In the genomic region with DNA sequence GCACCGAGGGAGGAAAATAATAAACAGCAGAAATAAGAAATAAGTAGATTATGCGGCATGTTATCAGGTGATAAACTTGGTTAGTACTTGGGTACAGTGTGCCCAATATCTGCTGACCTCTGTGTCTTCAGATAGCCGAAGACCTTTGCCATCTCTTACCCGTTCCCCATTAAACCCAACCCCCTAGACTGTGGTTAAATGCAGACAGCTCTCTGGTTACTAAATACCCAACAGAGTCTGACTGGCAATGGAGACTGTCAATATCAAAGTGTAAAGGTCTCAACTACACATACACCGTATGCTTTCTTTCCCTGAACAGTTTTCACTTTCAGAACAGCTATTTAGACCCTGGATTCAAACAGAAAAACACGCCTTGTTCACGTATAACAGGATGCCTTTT, we compare ENCODE assay signal across 20 mouse cellular contexts. TPM values are rescaled to one million over a fixed set of nuclear protein-coding genes. Genes with fewer than 3 reads are reported as not detected.
DNase-seq lines count a peak whose midpoint lies in the region; ATAC-seq and TF ChIP-seq lines count a peak whose summit lies in the region.
"Had no signal": no experiment of that assay in that cellular context is flagged by ENCODE, and none has a peak within 500 bp of the region (broad histone marks: within the 10 kb centered on the region; RNA-seq: fewer than 3 reads in every experiment).

No protein-coding gene starts in this region.

- no peak overlapping the region for H3K9ac ChIP-seq in liver, adult 2 months (ENCODE audit: low read depth, low read length)
- no peak overlapping the region for H3K9ac ChIP-seq in kidney, embryonic 16.5 days (replicated peaks; ENCODE audit: low read length)
- H3K9ac ChIP-seq in liver, embryonic 14.5 days (replicated peaks) = no peak overlapping the region
- H3K9ac ChIP-seq: embryonic facial prominence, embryonic 15.5 days; neural tube, embryonic 15.5 days had no signal

- peak overlapping the region; percentile 98 for H3K27ac ChIP-seq in liver, adult 2 months (replicated peaks; ENCODE audit: insufficient read depth, low read depth, low read length)
- no peak overlapping the region for H3K27ac ChIP-seq in kidney, embryonic 16.5 days (ENCODE audit: low read length)
- no peak overlapping the region; the same call in 1 of the 2 replicates for H3K27ac ChIP-seq in liver, embryonic 14.5 days
- H3K27ac ChIP-seq: embryonic facial prominence, embryonic 15.5 days; gastrocnemius, adult 2 months; heart, embryonic 10.5 days; layer of hippocampus, adult 2 months; neural tube, embryonic 15.5 days had no signal

- no peak for TF ChIP-seq CTCF in liver, adult 2 months (IDR thresholded peaks at IDR 0.05; ENCODE audit: low read depth, low read length)
- TF ChIP-seq CTCF in liver, embryonic 14.5 days (IDR thresholded peaks at IDR 0.05; ENCODE audit: low read depth) = no peak

- H3K4me1 ChIP-seq in liver, adult 2 months (ENCODE audit: control insufficient read depth, insufficient read depth, low read length) = peaks cover 8% of the 10 kb centered on the region; the same call in 1 of the 2 replicates
- H3K4me1 ChIP-seq in kidney, embryonic 16.5 days (ENCODE audit: insufficient read depth, low read length) = no peaks in the 10 kb centered on the region; the same call in 1 of the 2 replicates
- peaks cover 0 to 23% of the 10 kb centered on the region in 2 experiments; a peak in 3 of 4 replicates for H3K4me1 ChIP-seq in liver, embryonic 14.5 days (replicated peaks; ENCODE audit: control insufficient read depth in 2 of 2, insufficient read depth in 2 of 2, low read length in 1 of 2)
- H3K4me1 ChIP-seq: embryonic facial prominence, embryonic 15.5 days had no signal

- no peaks in the 10 kb centered on the region for H3K36me3 ChIP-seq in liver, adult 2 months (ENCODE audit: control insufficient read depth, insufficient read depth, low read length)
- H3K36me3 ChIP-seq in kidney, embryonic 16.5 days (ENCODE audit: insufficient read depth, low read length) = no peaks in the 10 kb centered on the region
- no peaks in the 10 kb centered on the region for H3K36me3 ChIP-seq in liver, embryonic 14.5 days (replicated peaks; ENCODE audit: control insufficient read depth, insufficient read depth, low read depth)
- H3K36me3 ChIP-seq: embryonic facial prominence, embryonic 15.5 days; heart, embryonic 10.5 days; neural tube, embryonic 15.5 days had no signal

- no peak for TF ChIP-seq EP300 in liver, embryonic 14.5 days (IDR thresholded peaks at IDR 0.05; ENCODE audit: low read depth)

- no peaks in the 10 kb centered on the region for H3K9me3 ChIP-seq in kidney, embryonic 16.5 days (ENCODE audit: low read length)
- no peaks in the 10 kb centered on the region for H3K9me3 ChIP-seq in liver, embryonic 14.5 days (ENCODE audit: control insufficient read depth, low read length)
- H3K9me3 ChIP-seq: embryonic facial prominence, embryonic 15.5 days; heart, embryonic 10.5 days; neural tube, embryonic 15.5 days had no signal

- DNase-seq in liver, adult 2 months (ENCODE audit: extremely low read depth, low read depth, low spot score) = peak; percentile 98
- no peak for DNase-seq in liver
- DNase-seq in liver, embryonic 14.5 days (ENCODE audit: low read depth in 3 of 3, low spot score in 3 of 3) = no peak
- DNase-seq in left cerebral cortex, postnatal 36 days (ENCODE audit: low spot score in 2 of 2) = no peak
- no peak for DNase-seq in urinary bladder, adult 2 months (ENCODE audit: low spot score)
- DNase-seq in heart, postnatal 25 days (ENCODE audit: low spot score) = no peak
- DNase-seq: adrenal gland, adult 2 months; B cell, adult 2 months; cerebellum, adult 2 months; cerebellum, postnatal 36 days; gastrocnemius, adult 2 months; left cerebral cortex, postnatal 4 days; lung, adult 2 months; thymus, postnatal 25 days had no signal

- no peak overlapping the region for H3K4me3 ChIP-seq in liver, adult 2 months (ENCODE audit: insufficient read depth, low read depth, low read length)
- no peak overlapping the region for H3K4me3 ChIP-seq in kidney, embryonic 16.5 days (ENCODE audit: low read length)
- no peak overlapping the region for H3K4me3 ChIP-seq in liver, embryonic 14.5 days (ENCODE audit: insufficient read depth in 1 of 2, low read depth in 2 of 2, low read length in 2 of 2)
- H3K4me3 ChIP-seq: embryonic facial prominence, embryonic 15.5 days; gastrocnemius, adult 2 months; heart, embryonic 10.5 days; layer of hippocampus, adult 2 months; neural tube, embryonic 15.5 days had no signal

- ATAC-seq in kidney, embryonic 16.5 days (ENCODE audit: low FRiP score, low TSS enrichment) = peak; percentile 65; the same call in 1 of the 2 replicates
- ATAC-seq in liver, embryonic 14.5 days (ENCODE audit: insufficient read depth) = peak; percentile 50
- ATAC-seq: midbrain, embryonic 16.5 days had no signal

- H3K4me2 ChIP-seq in kidney, embryonic 16.5 days (replicated peaks; ENCODE audit: low read depth, low read length) = no peak overlapping the region
- no peak overlapping the region for H3K4me2 ChIP-seq in liver, embryonic 14.5 days (ENCODE audit: low read depth)
- H3K4me2 ChIP-seq: embryonic facial prominence, embryonic 15.5 days; neural tube, embryonic 15.5 days had no signal

- intact Hi-C loops in left cerebral cortex, postnatal 36 days (cut with DNase I) = no loop called here
- intact Hi-C loops in heart, postnatal 25 days (cut with DNase I) = no loop called here

- TF ChIP-seq POLR2A in liver, adult 2 months (IDR thresholded peaks at IDR 0.05; ENCODE audit: extremely low read depth, insufficient read depth, low read length) = no peak

- H3K27me3 ChIP-seq in liver, adult 2 months (ENCODE audit: control insufficient read depth, insufficient read depth, low read length) = no peaks in the 10 kb centered on the region
- no peaks in the 10 kb centered on the region for H3K27me3 ChIP-seq in kidney, embryonic 16.5 days (ENCODE audit: insufficient read depth, low read length)
- H3K27me3 ChIP-seq in liver, embryonic 14.5 days (ENCODE audit: control insufficient read depth, insufficient read depth, low read length) = no peaks in the 10 kb centered on the region
- H3K27me3 ChIP-seq: embryonic facial prominence, embryonic 15.5 days; neural tube, embryonic 15.5 days had no signal

- no peaks in the 10 kb centered on the region for H3K79me2 ChIP-seq in liver, adult 2 months (ENCODE audit: control insufficient read depth, insufficient read depth, low read length)

- WGBS in liver, adult 2 months = 24% methylated on average over 7 of the region's 7 CpGs
- 86% methylated on average over 7 of the region's 7 CpGs for WGBS in kidney, embryonic 16.5 days
- 47% methylated on average over 7 of the region's 7 CpGs for WGBS in liver, embryonic 14.5 days (ENCODE audit: insufficient replicate concordance)

RNA-seq across cellular contexts. Expression of gene Ralgps2, which starts 39.2 kb away (rescaled TPM):
- total RNA-seq in liver, adult 2 months (2014; rRNA removed) = 18.9 and 20.4 TPM in 2 replicates
- polyA plus RNA-seq in liver, adult 2 months (2012; rRNA removed) = 2.7 and 3.4 TPM in 2 replicates
- 59.0 and 59.3 TPM in 2 replicates for polyA plus RNA-seq in kidney, embryonic 16.5 days (2015; fragmentation: Nextera tagmentation; extraction: Ambion mirVana)
- 1.8 and 3.2 TPM in 2 replicates for polyA plus RNA-seq in liver, embryonic 14.5 days (2012; rRNA removed)
- 12.8 and 13.5 TPM in 2 replicates for polyA plus RNA-seq in liver, embryonic 14.5 days (2014; fragmentation: Nextera tagmentation; extraction: Ambion mirVana)
- total RNA-seq in left cerebral cortex, postnatal 36 days (2021) = 10 to 100 TPM; 32.0 to 50.1 TPM
- polyA plus RNA-seq in urinary bladder, adult 2 months (2012; rRNA removed) = 8.2 and 12.3 TPM in 2 replicates
- 10 to 100 TPM in 1 of 2 experiments, 1 to 10 TPM in 1; 8.6 to 10.4 TPM for total RNA-seq in heart, postnatal 25 days (2021)
